Mouse (Mus musculus) forebrain, embryonic 14.5 days (tissue): ENCODE data around the gene Plxna1. TPM values are rescaled to one million over a fixed set of nuclear protein-coding genes. Genes with fewer than 3 reads are reported as not detected.

Experiments
- ATAC-seq: fragments of 200-750 bp; cut with Nextera tagmentation; 2 replicates; pipeline ENCODE4 v1.8.0; 2017; ENCODE audit warnings: mild to moderate bottlenecking, moderate library complexity
- DNase-seq: peaks from one replicate; pipeline ENCODE4 v3.0.0-alpha.2; 2015; ENCODE audit warnings: low spot score
- H3K27ac ChIP-seq: fragments of 300-500 bp; sonication (generic); 2 replicates; pipeline ENCODE4 v1.5.1; 2014; ENCODE audit warnings: low read depth, mild to moderate bottlenecking, control low read depth, low read length, moderate library complexity
- H3K27me3 ChIP-seq: fragments of 300-500 bp; sonication (generic); replicated peaks from 2 replicates; pipeline ENCODE4 v1.6.1; 2014; ENCODE audit warnings: low read length, control low read depth, mixed read lengths; ENCODE audit not compliant: control insufficient read depth, insufficient read depth
- H3K36me3 ChIP-seq: fragments of 300-500 bp; sonication (generic); 2 replicates; pipeline ENCODE4 v1.6.1; 2014; ENCODE audit warnings: low read length, control low read depth; ENCODE audit not compliant: control insufficient read depth, insufficient read depth
- H3K4me1 ChIP-seq: fragments of 300-500 bp; sonication (generic); 2 replicates; pipeline ENCODE4 v1.6.1; 2014; ENCODE audit warnings: antibody characterized with exemption, low read length, control low read depth; ENCODE audit not compliant: control insufficient read depth, insufficient read depth
- H3K4me2 ChIP-seq: fragments of 300-500 bp; sonication (generic); 2 replicates; pipeline ENCODE4 v1.6.1; 2014; ENCODE audit warnings: mild to moderate bottlenecking, control low read depth, low read length
- H3K4me3 ChIP-seq: fragments of 300-500 bp; sonication (generic); 2 replicates; pipeline ENCODE4 v1.5.1; 2014; ENCODE audit warnings: low read depth, low read length, control low read depth
- H3K9ac ChIP-seq: fragments of 300-500 bp; sonication (generic); 2 replicates; pipeline ENCODE4 v1.6.1; 2014; ENCODE audit warnings: mild to moderate bottlenecking, low read length, control low read depth, moderate library complexity
- H3K9me3 ChIP-seq: fragments of 300-500 bp; sonication (generic); replicated peaks from 2 replicates; pipeline ENCODE4 v1.6.1; 2016; ENCODE audit warnings: low read length, control low read depth, mixed read lengths; ENCODE audit not compliant: control insufficient read depth
- WGBS: fragments of 180-500 bp; shearing (Covaris S2); extraction: QIAGEN DNeasy Blood & Tissue Kit; methylation state at CpG from one replicate; pipeline ENCODE4 v1.1.7; 2014; 5-methylcytosine and 5-hydroxymethylcytosine counted together
- polyA plus RNA-seq: library from polyadenylated mRNA; unstranded; fragments of >200 nt; fragmentation: Nextera tagmentation; extraction: Ambion mirVana; gene quantifications from 2 replicates; pipeline ENCODE4 v1.2.1, GENCODE M21; 2014

Plxna1 gene
- polyA plus RNA-seq, 1 experiment from 2014 or later: 26.8 TPM

DNA sequence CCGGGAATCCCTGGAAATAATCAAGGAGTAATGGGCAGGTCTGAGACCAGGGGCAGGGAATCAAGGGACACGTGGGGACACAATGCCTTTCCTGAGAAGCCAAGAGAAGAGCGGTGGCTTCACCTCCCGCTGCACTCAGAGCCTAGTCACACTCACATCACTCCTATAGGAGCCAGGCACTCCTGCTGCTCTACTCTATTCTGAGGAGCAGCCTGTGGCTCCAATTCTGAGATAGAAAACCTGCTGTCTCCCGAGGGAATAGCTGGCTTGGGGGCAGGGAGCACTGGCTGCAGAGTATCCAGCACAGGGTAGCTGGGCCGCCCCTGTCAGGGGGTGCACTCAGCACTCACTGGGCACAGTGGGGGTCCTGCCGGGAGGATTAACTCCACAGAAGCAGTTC is 6.8 kb downstream of the Plxna1 start:
- Histone ChIP-seq H3K4me3 (no peak overlapping the region), H3K36me3 (peaks cover 42% of the 10 kb centered on the region), H3K4me1 (peaks cover 53% of the 10 kb centered on the region), H3K9me3 (no peaks in the 10 kb centered on the region), H3K4me2 (0 out of 2 replicates have a peak overlapping the region, but pooled peaks have one; percentile 2), H3K27me3 (no peaks in the 10 kb centered on the region), H3K27ac (no peak overlapping the region), H3K9ac (0 out of 2 replicates have a peak overlapping the region, but pooled peaks have one; percentile 25)
- DNase-seq (no peak), ATAC-seq (no peak)
- WGBS: 24% methylated on average over 7 of the region's 7 CpGs

DNA sequence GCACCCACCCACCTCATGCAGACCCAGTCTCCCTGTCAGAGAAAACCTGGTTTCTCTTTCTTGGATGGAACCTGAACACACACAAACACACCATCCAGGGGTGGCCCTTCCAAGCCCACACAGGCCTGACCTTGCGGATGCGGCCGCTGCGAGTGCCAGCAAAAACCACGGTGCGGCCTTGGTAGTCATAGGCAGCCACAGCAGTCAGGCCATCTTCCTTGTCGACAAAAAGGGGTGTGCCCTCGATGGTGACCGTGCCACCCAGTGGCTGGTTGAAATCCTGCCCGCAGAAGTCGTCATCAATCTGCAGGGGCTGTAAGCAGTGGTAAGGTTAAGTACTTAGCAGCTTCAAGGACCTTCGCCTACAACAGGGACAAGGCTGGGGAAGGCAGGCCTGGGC is 7.7 kb downstream of the Plxna1 start:
- 85% methylated on average over 12 of the region's 12 CpGs for WGBS
- H3K9me3 ChIP-seq: no peaks in the 10 kb centered on the region
- no peak overlapping the region for H3K27ac ChIP-seq
- no peak overlapping the region for H3K4me3 ChIP-seq
- no peak for DNase-seq
- no peak overlapping the region for H3K9ac ChIP-seq
- H3K4me2 ChIP-seq: no peak overlapping the region
- H3K36me3 ChIP-seq: peaks cover 52% of the 10 kb centered on the region
- no peak for ATAC-seq
- H3K27me3 ChIP-seq: no peaks in the 10 kb centered on the region
- peaks cover 47% of the 10 kb centered on the region for H3K4me1 ChIP-seq

DNA sequence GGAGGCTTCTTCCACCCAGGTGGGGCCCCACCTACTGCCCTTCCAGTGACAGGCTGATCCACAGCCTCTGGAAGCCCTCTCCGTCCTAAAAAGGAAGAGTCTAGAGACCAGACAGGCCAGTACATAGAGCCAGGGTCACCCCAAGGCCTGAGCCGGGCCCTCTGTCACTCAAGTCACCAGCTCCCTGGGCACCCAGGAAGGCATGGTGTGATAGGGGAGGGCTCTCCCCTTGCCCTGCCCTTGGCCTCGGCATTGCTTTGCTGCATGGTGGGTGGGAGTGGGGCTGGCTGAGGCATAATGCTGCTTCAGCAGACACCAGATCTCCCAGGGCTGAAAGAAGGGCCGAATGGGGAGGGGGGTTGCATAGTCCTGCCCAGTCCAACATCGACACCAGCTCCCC is 8.3 kb downstream of the Plxna1 start:
- no peaks in the 10 kb centered on the region for H3K27me3 ChIP-seq
- H3K4me3 ChIP-seq: no peak overlapping the region
- H3K27ac ChIP-seq: no peak overlapping the region
- no peak overlapping the region for H3K4me2 ChIP-seq
- WGBS: 82% methylated on average over 5 of the region's 5 CpGs
- no peak overlapping the region for H3K9ac ChIP-seq
- H3K36me3 ChIP-seq: peaks cover 58% of the 10 kb centered on the region
- DNase-seq (no peak), ATAC-seq (no peak)
- no peaks in the 10 kb centered on the region for H3K9me3 ChIP-seq
- H3K4me1 ChIP-seq: peaks cover 40% of the 10 kb centered on the region

DNA sequence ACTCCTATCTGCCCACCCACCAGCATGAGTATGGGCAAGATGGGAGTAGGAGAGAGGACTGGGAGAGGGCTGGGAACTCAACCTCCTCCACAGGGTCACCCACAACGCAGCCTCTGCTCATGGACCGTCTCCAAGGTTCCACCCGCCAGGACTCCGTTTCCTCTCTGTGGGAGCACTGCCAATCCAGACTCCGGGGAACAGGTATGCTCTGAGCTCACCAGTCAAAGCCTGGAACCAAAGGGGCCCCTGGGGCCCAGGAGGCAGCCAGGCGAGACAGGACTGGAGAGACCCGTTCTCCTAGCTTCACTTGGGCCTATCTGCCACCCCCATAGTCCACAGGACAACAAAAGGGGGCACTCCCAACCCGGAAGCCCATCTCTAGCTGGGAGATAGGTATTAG is 9.3 kb downstream of the Plxna1 start:
- DNase-seq (no peak), ATAC-seq (no peak)
- H3K9ac ChIP-seq: no peak overlapping the region
- H3K4me2 ChIP-seq: no peak overlapping the region
- WGBS: 68% methylated on average over 8 of the region's 8 CpGs
- peaks cover 37% of the 10 kb centered on the region for H3K4me1 ChIP-seq
- peaks cover 66% of the 10 kb centered on the region for H3K36me3 ChIP-seq
- no peaks in the 10 kb centered on the region for H3K9me3 ChIP-seq
- H3K27ac ChIP-seq: no peak overlapping the region
- H3K4me3 ChIP-seq: no peak overlapping the region
- H3K27me3 ChIP-seq: no peaks in the 10 kb centered on the region

DNA sequence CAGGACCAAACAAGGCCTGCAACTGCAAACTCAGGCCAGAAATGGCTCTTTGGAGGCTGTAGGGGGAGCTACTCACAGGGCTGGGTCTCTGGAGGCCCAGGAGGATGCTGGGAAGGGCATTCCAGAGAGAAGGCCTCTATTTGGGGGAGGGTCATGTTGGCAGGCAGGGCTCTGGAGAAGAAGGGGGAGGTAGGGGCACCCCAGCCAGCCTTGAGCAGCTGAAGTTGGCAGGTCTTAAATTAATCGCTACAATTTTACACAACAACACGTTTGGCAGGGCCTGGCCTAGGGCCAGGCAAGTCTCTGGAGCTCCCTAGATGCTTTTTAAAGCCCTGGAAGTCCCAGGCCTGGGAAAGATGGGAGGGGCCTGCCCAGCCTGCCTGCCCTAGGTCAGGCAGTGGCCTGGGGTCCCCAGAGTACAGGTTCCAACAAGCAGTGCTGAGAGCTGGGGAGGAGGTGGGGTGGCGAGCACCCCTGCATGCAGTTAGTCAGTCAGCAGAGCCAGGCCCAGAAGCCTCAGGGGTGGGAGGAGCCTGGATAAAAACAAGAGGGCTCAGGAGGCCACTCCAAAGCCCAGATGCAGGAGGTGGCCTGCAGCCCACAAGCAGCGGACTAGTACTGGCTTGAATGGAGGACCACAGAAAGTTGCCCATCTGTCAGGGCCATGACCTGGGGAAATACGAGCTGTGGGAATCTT is 10.8 kb downstream of the Plxna1 start:
- Histone ChIP-seq H3K27me3 (no peaks in the 10 kb centered on the region), H3K4me3 (no peak overlapping the region), H3K36me3 (peaks cover 72% of the 10 kb centered on the region), H3K9ac (no peak overlapping the region), H3K9me3 (no peaks in the 10 kb centered on the region), H3K27ac (peak overlapping the region; percentile 53; the same call in 1 of the 2 replicates), H3K4me2 (no peak overlapping the region), H3K4me1 (peaks cover 37% of the 10 kb centered on the region)
- ATAC-seq: peak; percentile 87
- peak; percentile 94 for DNase-seq
- 16% methylated on average over 5 of the region's 5 CpGs for WGBS

DNA sequence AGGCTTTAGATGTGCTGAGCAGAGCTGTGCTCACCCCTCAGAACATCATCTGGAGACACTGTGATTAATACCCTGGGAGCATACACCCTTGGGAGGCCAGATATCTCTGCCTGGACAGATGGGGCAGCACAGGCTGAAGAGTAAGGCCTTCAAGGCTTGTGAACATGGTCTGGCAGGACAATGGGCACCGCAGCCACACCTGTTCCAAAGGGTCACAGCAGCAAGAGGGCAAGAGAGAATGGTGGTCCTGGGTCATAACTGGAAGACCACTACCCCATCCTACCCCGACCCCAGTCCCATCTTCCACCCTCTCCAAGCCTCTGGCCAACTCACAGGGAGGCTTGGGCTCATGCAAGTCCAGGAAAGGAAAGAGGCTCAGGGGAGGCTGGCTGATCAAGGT is 11.9 kb downstream of the Plxna1 start:
- no peak overlapping the region; the same call in 1 of the 2 replicates for H3K27ac ChIP-seq
- peaks cover 34% of the 10 kb centered on the region for H3K4me1 ChIP-seq
- H3K27me3 ChIP-seq: no peaks in the 10 kb centered on the region
- no peak for DNase-seq
- H3K4me3 ChIP-seq: no peak overlapping the region
- WGBS: 91% methylated on average over 2 of the region's 2 CpGs
- H3K36me3 ChIP-seq: peaks cover 68% of the 10 kb centered on the region
- ATAC-seq: no peak
- no peak overlapping the region for H3K9ac ChIP-seq
- H3K4me2 ChIP-seq: no peak overlapping the region
- no peaks in the 10 kb centered on the region for H3K9me3 ChIP-seq

DNA sequence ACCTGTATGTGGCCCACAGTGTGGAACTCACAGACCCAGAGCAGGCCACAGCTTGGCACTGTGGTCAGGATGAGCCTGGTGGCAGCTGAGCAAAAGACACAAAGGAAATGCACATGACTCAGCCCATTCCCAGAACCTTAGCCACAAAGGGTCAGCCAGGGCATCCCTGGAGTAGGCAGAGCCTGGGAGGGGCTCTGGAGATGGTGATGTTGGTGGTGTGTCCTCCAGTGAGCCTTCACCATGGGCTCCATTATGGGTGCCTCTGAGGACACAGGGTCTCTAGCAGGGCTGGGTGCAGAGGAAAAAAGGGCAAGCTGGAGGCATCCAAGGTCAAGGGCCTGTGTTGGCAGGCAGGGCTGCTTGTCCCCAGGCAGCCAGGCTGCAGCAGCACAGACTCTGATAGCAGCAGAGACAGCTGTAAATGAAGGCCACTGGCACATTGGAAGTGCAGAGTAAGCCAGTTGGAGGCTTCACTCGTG is 12.3 kb downstream of the Plxna1 start:
- peaks cover 66% of the 10 kb centered on the region for H3K36me3 ChIP-seq
- peaks cover 38% of the 10 kb centered on the region for H3K4me1 ChIP-seq

DNA sequence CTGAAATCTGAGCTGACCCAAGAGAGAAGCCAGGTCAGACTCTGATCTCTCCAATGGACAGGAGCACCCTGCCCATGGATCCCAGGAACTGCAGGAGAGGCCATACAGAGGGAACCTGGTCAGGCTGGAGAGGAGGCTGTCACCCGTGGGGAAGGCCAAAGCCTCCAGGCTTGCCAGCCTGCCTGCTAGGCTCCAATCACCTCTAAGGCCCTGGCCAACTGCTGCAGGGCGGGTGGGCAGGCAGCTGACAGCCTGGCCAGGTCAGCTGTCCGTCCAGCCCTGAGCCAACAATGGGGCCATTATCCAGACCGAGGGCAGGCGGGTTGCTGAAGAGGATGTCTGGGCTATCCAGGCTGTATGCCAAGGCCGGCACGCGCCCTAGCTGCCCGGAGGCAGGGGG is 14.1 kb downstream of the Plxna1 start:
- no peak overlapping the region for H3K4me3 ChIP-seq
- peaks cover 43% of the 10 kb centered on the region for H3K4me1 ChIP-seq
- no peak overlapping the region for H3K4me2 ChIP-seq
- no peak for DNase-seq
- H3K27me3 ChIP-seq: no peaks in the 10 kb centered on the region
- WGBS: 79% methylated on average over 9 of the region's 9 CpGs
- H3K9ac ChIP-seq: no peak overlapping the region
- no peak overlapping the region for H3K27ac ChIP-seq
- peaks cover 55% of the 10 kb centered on the region for H3K36me3 ChIP-seq
- no peak for ATAC-seq
- no peaks in the 10 kb centered on the region for H3K9me3 ChIP-seq

More for the DNA sequence above, 12.3 kb downstream of the Plxna1 start:
- no peak for ATAC-seq
- H3K27ac ChIP-seq: no peak overlapping the region
- no peaks in the 10 kb centered on the region for H3K9me3 ChIP-seq
- no peak overlapping the region for H3K9ac ChIP-seq
- no peak overlapping the region for H3K4me3 ChIP-seq
- H3K4me2 ChIP-seq: no peak overlapping the region
- H3K27me3 ChIP-seq: no peaks in the 10 kb centered on the region
- 72% methylated on average over 1 of the region's 1 CpGs for WGBS
- DNase-seq: no peak

DNA sequence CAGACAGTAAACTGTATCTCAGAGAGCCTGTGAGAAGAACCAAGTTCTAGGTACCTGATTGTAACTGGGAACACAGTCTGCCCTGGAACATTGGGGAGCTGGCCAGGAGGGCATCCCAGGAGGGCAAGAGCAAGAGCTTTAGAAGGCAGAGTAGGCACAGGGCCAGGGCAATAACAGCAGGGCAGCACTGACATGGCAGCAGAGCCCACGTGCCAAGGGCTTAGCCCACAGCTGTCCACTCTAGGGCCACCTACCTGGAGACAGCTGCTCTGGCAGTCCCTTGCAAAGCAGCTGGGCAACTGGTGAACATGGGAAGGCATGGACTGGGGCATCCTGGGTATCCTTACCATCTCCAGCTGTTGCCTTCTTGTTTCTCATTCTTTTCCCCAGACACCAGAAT is 14.6 kb downstream of the Plxna1 start:
- Histone ChIP-seq H3K4me1 (peaks cover 38% of the 10 kb centered on the region), H3K36me3 (peaks cover 58% of the 10 kb centered on the region)
- no peak for DNase-seq

More for the DNA sequence above, 14.6 kb downstream of the Plxna1 start:
- no peak overlapping the region for H3K4me2 ChIP-seq
- no peak for ATAC-seq
- 77% methylated on average over 1 of the region's 1 CpGs for WGBS
- no peak overlapping the region for H3K9ac ChIP-seq
- H3K27me3 ChIP-seq: no peaks in the 10 kb centered on the region
- no peak overlapping the region for H3K27ac ChIP-seq
- H3K9me3 ChIP-seq: no peaks in the 10 kb centered on the region
- H3K4me3 ChIP-seq: no peak overlapping the region
